Mouse (Mus musculus): Measurements from ENCODE around the gene Arhgap23. TPM values are rescaled to one million over a fixed set of nuclear protein-coding genes. Genes with fewer than 3 reads are reported as not detected.

Gene Arhgap23
- total RNA-seq, 4 experiments from 2014 or later, result 3.4 to 5.2 (median 4.5) TPM

DNA sequence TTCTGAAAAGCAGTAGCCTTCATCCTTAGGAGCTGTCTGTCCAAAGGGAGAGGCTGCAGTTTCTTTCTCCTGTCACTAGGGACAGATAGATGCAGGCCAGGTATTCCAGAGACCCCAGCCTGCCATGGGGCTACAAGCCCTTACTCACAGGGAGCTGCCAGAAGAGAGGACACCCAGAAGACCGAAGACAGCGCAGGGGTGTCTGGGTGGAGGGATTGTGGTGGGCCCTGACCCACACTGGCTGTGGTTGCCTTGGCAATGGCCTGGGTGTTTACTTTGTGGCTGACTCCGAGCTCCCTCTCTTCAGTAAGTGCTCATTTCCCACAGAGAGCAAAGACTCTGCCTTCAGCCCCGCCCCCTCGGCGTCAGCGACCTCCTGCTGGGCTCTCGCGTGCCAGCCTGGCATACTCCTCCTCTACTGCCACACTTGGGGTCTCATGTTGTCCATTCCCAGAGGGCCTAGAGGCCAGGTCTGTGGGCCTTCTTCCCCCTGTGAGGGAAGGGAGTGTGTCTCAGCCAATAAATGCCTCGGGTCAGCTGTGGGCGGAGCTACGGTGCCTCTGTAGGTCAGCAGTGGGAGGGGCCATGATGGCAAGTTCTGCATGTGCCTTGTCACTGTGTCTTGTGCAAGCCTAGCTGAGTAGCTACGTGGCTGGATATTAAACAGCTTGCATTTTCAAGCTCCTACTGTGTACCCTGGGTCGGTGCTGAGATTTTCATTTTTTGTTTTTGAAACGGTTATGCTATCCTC is 19.5 kb downstream of the Arhgap23 start:
- peak; percentile 87 to 90 for DNase-seq (ENCODE audit: low spot score in 2 of 2)

DNA sequence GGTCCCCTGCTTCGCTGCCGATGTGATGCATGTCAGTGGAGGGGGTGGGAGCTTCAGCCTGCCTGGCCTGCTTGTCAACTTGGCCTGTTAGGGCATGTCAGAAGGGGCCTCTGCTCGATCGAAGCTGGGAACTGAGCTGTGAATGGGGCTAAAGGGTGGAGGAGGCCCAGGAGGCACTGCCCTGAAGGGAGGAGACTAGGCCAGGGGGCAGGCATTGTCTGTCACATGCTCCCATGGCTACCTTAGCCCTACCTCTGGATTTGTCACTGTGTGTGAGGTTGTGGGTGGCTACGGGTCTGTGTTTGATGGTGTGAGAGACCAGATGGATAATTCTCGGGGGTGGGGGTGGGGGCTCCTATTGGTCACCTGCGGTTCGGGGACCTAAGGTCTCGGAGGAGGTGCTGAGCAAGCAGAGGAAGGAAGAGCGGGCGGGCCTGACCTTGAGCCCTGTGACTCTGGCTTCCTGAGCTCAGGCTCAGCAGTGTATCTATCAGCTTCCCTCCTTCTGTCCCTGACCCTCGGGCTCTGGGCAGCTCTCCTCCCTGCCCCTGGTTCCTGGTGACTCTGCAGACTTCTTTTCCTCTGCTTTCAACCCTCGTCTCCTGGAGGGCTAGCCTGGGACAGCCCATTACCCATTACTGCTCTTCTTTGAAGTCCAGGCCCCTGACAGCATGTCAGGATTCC is 20.6 kb downstream of the Arhgap23 start:
- no peak for DNase-seq (ENCODE audit: low spot score in 2 of 2)

DNA sequence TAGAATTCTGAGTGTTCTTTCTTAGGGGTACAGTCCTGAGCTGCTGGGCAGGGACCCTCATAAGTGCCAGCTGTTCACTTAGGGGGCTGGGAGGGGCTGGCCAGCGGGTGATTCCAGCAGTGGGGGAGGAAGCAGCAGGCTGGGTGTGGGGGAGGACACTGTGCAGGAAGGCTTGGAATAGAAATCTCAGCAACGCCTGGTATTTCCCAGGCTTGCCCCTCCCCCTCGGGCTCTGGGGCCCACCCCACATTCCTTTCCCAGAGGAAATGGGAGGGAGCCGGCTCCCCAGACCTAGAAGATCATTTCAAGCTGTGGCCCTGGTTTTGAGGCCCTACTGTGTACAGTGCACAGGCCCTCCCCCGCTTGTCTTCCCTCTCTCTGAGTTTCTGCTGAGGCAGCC is 22.4 kb downstream of the Arhgap23 start:
- peak; percentile 45 to 53 for DNase-seq (ENCODE audit: low spot score in 2 of 2)

- no peak for DNase-seq (ENCODE audit: low spot score in 2 of 2)
These were observed 23.5 kb downstream of the Arhgap23 start for GRCm38 (mm10) chr11:97438868-97439267.

DNA sequence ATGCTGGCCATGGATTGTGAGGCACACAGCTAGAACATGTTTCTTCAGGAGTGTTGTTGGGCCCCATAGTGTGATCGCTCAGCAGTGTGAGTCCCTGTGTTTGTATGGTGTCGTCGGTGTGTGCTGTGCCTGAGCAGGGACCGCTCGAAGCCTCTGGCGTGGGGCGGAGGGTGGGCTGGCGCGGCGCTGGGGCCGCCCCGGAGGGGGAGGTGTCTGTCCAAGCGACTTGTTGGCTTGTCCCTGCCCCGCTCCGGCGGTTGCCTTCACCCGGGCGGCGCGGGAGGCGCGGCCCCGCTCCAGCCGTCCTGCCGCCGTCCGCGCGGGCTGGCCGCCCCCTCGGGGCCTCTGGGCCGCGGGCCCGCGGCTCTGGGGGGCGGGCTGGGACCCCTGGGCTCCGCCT is 24.6 kb downstream of the Arhgap23 start:
- peak in 1 of 2 experiments; percentile 58 for DNase-seq (ENCODE audit: low spot score in 2 of 2)

DNA sequence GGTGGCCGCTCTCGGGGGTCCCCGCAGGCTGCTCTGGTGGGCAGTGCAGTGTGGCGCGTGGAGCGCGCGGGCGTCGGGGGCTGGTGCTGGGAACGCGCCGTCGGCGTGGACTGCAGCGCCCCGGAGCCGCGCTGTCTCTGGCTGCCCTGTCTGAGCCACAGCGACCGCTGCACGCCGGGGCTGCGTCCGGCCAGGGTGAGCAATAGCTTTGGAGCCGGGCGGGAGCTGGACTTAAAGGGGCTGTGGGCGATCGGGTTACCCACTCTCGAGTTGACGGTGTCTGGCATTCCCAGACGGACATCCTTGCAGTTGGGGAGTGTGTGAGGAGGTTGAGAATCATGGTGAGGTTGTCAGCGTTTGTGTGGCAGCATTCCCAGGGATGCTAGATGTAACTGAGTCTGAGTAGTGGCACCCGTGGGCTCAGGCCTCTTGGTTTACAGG is 25.1 kb downstream of the Arhgap23 start:
- DNase-seq (ENCODE audit: low spot score in 2 of 2), result no peak

DNA sequence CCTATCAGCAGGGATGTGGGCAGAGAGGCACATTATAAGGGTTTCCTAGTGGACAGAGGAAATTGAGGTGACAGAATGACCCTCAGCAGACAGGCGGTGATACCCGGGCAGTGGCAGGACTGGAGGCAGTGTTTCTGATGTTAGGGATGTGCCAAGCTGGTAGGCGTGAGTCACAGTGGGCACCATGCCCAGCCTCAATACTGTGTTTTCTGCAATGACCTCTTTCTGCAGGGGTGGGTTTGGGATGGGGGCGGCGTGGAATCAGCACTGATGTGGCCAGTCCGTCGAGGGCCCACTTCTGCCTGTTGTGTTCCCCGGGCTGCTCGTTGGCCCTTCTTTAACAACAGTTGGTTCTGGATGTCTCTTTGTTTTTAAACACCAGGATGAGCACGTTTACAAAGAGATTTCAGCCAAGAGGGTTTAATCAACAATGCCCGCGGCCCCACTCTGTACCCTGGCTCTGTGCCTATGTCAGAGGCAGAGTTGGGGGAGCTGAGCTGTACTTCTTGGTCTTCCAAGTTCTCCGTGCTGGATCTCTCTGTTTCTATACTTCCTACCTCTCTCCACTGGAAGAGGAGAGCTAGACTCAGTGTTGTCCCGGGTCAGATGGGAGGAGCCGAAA is 25.8 kb downstream of the Arhgap23 start:
- no peak for DNase-seq (ENCODE audit: low spot score in 2 of 2)

GRCm38 (mm10) chr11:97441658-97442125 is 26.4 kb downstream of the Arhgap23 start:
- no peak for DNase-seq (ENCODE audit: low spot score in 2 of 2)

DNA sequence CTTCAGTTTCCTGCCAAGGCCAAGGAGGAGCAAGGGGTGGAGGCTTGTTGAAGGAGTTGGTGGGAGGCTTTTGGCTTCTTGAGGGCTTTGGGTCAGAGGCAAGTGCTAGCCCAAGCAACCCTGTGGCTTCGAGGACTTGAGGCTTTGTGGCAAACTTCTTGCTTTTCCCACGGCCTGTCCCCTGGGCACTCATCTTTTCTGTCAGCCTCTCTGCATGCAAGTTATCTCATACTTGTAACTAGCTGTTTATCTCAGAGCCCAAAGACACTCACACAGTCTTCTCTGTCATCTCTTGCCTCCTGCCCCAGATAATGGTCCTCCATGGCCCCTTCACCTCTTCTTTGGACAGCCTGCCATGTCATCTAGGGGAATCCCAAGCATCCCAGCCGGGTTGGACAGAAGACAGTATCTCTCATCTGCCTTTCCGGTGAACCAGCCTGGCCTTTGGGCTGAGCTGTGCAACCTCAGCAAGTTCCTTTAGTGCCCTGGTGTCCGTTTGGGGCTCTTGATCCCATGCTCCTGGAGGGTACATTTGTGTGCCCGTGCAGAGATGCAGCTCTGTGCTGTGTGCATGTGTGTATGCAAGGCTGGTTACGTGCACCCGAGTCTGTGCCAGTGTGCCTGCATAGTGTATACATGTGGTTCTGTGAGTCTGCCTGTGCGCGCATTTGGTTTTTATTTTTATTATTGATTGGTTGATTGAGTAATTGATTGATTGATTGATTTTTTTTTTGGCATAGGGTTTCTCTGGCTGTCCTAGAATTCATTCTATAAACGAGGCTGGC is 27.8 kb downstream of the Arhgap23 start:
- no peak for DNase-seq (ENCODE audit: low spot score in 2 of 2)

- DNase-seq (ENCODE audit: low spot score in 2 of 2), result no peak
These were observed 30.3 kb downstream of the Arhgap23 start for GRCm38 (mm10) chr11:97445596-97445995.

GRCm38 (mm10) chr11:97445999-97446511 is 30.7 kb downstream of the Arhgap23 start:
- DNase-seq (ENCODE audit: low spot score in 2 of 2), result no peak

- DNase-seq (ENCODE audit: low spot score in 2 of 2), result no peak
These were observed 32.6 kb downstream of the Arhgap23 start for GRCm38 (mm10) chr11:97447979-97448378.

DNA sequence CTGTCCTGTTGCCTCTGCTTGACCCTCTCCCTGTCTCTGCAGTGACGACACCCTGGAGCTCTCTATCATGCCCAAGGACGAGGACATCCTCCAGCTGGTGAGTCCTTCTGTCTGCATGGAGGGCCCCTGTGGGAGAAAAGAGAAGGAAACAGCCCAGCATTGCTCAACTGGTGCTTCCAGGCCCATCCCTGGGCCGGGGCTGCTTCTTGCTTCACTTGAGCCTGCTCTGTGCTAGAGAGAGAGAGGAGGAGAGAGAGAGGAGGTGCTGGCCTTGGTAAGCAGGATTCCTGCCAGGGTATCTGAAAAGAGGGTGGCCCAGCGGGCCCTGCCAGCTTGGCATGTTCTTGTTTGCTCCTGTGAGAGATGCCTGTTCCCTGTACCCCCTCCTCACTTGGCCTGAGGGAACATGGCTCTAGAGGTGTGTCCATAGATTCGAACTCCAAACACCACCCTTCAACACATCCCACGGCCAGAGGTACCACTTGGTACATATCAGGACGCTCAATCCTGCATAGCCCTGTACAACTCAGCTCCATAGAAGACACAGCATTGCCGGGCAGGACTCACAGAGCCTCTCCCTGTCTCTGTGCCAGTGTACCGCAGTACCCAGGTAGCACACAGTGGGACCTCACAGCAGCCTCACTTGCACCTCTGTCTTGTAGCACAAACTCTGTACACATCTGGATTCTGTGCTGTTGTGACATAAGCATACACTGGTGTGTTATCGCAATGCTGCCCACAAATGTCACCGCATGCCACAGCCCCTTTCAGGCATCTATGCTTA is 33.5 kb downstream of the Arhgap23 start:
- DNase-seq (ENCODE audit: low spot score in 2 of 2), result no peak

GRCm38 (mm10) chr11:97449601-97450293 is 34.4 kb downstream of the Arhgap23 start:
- DNase-seq (ENCODE audit: low spot score in 2 of 2), result peak; percentile 60 to 74

- peak in 1 of 2 experiments; percentile 43 for DNase-seq (ENCODE audit: low spot score in 2 of 2)
These were observed 35.1 kb downstream of the Arhgap23 start for GRCm38 (mm10) chr11:97450305-97450922.

GRCm38 (mm10) chr11:97451625-97452024 is 36.3 kb downstream of the Arhgap23 start:
- no peak for DNase-seq (ENCODE audit: low spot score in 2 of 2)

- no peak for DNase-seq (ENCODE audit: low spot score in 2 of 2)
These were observed 41.8 kb downstream of the Arhgap23 start for GRCm38 (mm10) chr11:97457120-97457519.

GRCm38 (mm10) chr11:97461307-97461820 is 46.0 kb downstream of the Arhgap23 start:
- no peak for DNase-seq (ENCODE audit: low spot score in 2 of 2)

- no peak for DNase-seq (ENCODE audit: low spot score in 2 of 2)
These were observed 47.2 kb downstream of the Arhgap23 start for GRCm38 (mm10) chr11:97462538-97462937.
